Mouse (Mus musculus) heart, embryonic 14.5 days (tissue): ENCODE data around the gene Tacc2. TPM values are rescaled to one million over a fixed set of nuclear protein-coding genes. Genes with fewer than 3 reads are reported as not detected.

Experiments used
- ATAC-seq: fragments of 200-750 bp; cut with Nextera tagmentation; 2 replicates; pipeline ENCODE4 v1.8.0; 2017; ENCODE audit warnings: low read depth, moderate TSS enrichment; ENCODE audit not compliant: insufficient number of reproducible peaks, insufficient read depth, low FRiP score
- H3K27ac ChIP-seq, 2 experiments: fragments of 200-500 bp in 1 of 2; fragments of 300-500 bp in 1 of 2; sonication (generic) in 1 of 2; replicated peaks in 1 of 2; 2 replicates each; pipeline ENCODE4 v1.5.1; 2012 to 2014; ENCODE audit warnings: low read depth in 2 of 2, low read length in 2 of 2, control low read depth in 1 of 2, mild to moderate bottlenecking in 1 of 2, mixed read lengths in 1 of 2; ENCODE audit not compliant: control insufficient read depth in 1 of 2, insufficient read depth in 1 of 2
- H3K27me3 ChIP-seq: fragments of 300-500 bp; sonication (generic); 2 replicates; pipeline ENCODE4 v1.6.1; 2014; ENCODE audit warnings: mild to moderate bottlenecking, low read length, control low read depth; ENCODE audit not compliant: control insufficient read depth, insufficient read depth
- H3K36me3 ChIP-seq: fragments of 300-500 bp; sonication (generic); 2 replicates; pipeline ENCODE4 v1.6.1; 2014; ENCODE audit warnings: mild to moderate bottlenecking, control low read depth, low read length, mixed read lengths; ENCODE audit not compliant: control insufficient read depth, insufficient read depth
- H3K4me1 ChIP-seq, 2 experiments: fragments of 200-500 bp in 1 of 2; fragments of 300-500 bp in 1 of 2; sonication (generic) in 1 of 2; 2 replicates each; pipeline ENCODE4 v1.6.1; 2012 to 2014; ENCODE audit warnings: low read length in 2 of 2, control low read depth in 1 of 2, mixed read lengths in 1 of 2; ENCODE audit not compliant: control insufficient read depth in 2 of 2, insufficient read depth in 2 of 2
- H3K4me2 ChIP-seq: fragments of 300-500 bp; sonication (generic); 2 replicates; pipeline ENCODE4 v1.6.1; 2014; ENCODE audit warnings: mild to moderate bottlenecking, low read length
- H3K4me3 ChIP-seq, 2 experiments: fragments of 200-500 bp in 1 of 2; fragments of 300-500 bp in 1 of 2; sonication (generic) in 1 of 2; 2 replicates each; pipeline ENCODE4 v1.5.1; 2012 to 2014; ENCODE audit warnings: low read length in 2 of 2, mild to moderate bottlenecking in 2 of 2, control low read depth in 1 of 2, low read depth in 1 of 2, moderate library complexity in 1 of 2; ENCODE audit not compliant: control insufficient read depth in 1 of 2, insufficient read depth in 1 of 2
- H3K9ac ChIP-seq: fragments of 300-500 bp; sonication (generic); 2 replicates; pipeline ENCODE4 v1.6.1; 2014; ENCODE audit warnings: mild to moderate bottlenecking, low read length
- H3K9me3 ChIP-seq: fragments of 300-500 bp; sonication (generic); 2 replicates; pipeline ENCODE4 v1.6.1; 2016; ENCODE audit warnings: low read length, control low read depth; ENCODE audit not compliant: control insufficient read depth
- WGBS: fragments of 180-500 bp; shearing (Covaris S2); extraction: QIAGEN DNeasy Blood & Tissue Kit; methylation state at CpG from one replicate; pipeline ENCODE4 v1.1.7; 2014; 5-methylcytosine and 5-hydroxymethylcytosine counted together
- polyA plus RNA-seq: library from polyadenylated mRNA; unstranded; fragments of >200 nt; fragmentation: Nextera tagmentation; extraction: Ambion mirVana; gene quantifications from 2 replicates; pipeline ENCODE4 v1.2.1, GENCODE M21; 2014

Tacc2 gene
- polyA plus RNA-seq, 1 experiment from 2014 or later = 55.9 TPM

GRCm38 (mm10) chr7:130726724-130727422 lies 149.6 kb downstream of the Tacc2 start:
- Histone ChIP-seq H3K27ac (peak overlapping the region; percentile 53 to 68), H3K9me3 (no peaks in the 10 kb centered on the region), H3K27me3 (no peaks in the 10 kb centered on the region), H3K4me3 (no peak overlapping the region), H3K4me1 (peaks cover 13 to 28% of the 10 kb centered on the region in 2 experiments), H3K4me2 (peak overlapping the region; percentile 21; the same call in 1 of the 2 replicates), H3K9ac (no peak overlapping the region), H3K36me3 (peaks cover 58% of the 10 kb centered on the region)
- peak; percentile 15; the same call in 1 of the 2 replicates for ATAC-seq
- 42% methylated on average over 8 of the region's 8 CpGs for WGBS

GRCm38 (mm10) chr7:130727560-130727959 lies 150.3 kb downstream of the Tacc2 start:
- H3K9me3 ChIP-seq = no peaks in the 10 kb centered on the region
- peak overlapping the region; percentile 36 to 68; a peak in 3 of 4 replicates for H3K27ac ChIP-seq
- no peaks in the 10 kb centered on the region for H3K27me3 ChIP-seq
- 87% methylated on average over 4 of the region's 4 CpGs for WGBS
- H3K4me3 ChIP-seq = no peak overlapping the region
- H3K9ac ChIP-seq = no peak overlapping the region
- H3K4me1 ChIP-seq = peaks cover 13 to 22% of the 10 kb centered on the region in 2 experiments
- no peak for ATAC-seq
- H3K36me3 ChIP-seq = peaks cover 62% of the 10 kb centered on the region
- H3K4me2 ChIP-seq = no peak overlapping the region

DNA sequence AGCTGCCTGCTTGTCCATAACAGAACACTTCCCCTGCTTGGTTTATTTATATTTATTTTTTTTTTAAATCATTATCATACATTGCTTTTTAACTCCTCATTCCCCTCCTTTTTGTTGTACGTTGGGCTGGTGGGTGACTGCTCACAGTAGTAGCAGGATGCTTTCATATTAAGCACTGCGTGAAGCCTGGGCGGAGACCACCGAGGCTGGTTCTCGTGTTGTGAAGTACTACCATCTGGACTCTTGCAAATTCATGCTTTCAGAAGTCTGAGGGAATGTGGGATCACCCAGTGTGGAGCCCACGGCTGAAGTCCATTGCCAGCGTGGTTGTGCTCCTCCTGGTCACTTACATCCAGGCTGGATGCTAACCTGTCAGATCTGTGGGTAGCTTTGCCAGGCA lies 154.6 kb downstream of the Tacc2 start:
- peaks cover 6 to 10% of the 10 kb centered on the region in 2 experiments for H3K4me1 ChIP-seq
- H3K36me3 ChIP-seq = peaks cover 81% of the 10 kb centered on the region
- no peaks in the 10 kb centered on the region for H3K9me3 ChIP-seq
- H3K27me3 ChIP-seq = no peaks in the 10 kb centered on the region
- no peak overlapping the region for H3K4me3 ChIP-seq
- no peak overlapping the region for H3K4me2 ChIP-seq
- no peak overlapping the region for H3K27ac ChIP-seq
- 92% methylated on average over 7 of the region's 7 CpGs for WGBS
- no peak for ATAC-seq
- H3K9ac ChIP-seq = no peak overlapping the region

- ATAC-seq = no peak
- 86% methylated on average over 6 of the region's 6 CpGs for WGBS
- peaks cover 92% of the 10 kb centered on the region for H3K36me3 ChIP-seq
Observed at GRCm38 (mm10) chr7:130732908-130733307, 155.7 kb downstream of the Tacc2 start.

DNA sequence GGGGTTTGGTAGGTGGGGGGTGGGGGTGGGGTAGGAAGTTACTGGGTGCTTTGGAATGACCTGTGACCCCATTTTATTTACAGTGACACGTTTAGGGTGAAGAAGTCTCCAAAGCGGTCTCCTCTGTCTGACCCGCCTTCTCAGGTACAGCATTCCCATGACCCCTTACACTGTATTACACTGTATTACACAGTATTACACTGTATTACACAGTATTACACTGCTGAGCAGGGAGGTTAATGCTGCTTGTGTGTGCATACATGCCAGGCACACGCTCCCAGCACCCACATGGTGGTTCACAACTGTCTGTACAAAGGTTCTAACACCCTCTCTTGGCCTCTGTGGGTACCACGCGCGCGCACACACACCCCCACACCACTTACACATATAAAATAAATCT lies 156.2 kb downstream of the Tacc2 start:
- no peak overlapping the region for H3K4me2 ChIP-seq
- no peak overlapping the region for H3K9ac ChIP-seq
- H3K4me3 ChIP-seq = no peak overlapping the region
- no peaks in the 10 kb centered on the region for H3K9me3 ChIP-seq
- ATAC-seq = no peak
- H3K36me3 ChIP-seq = peaks cover 95% of the 10 kb centered on the region
- no peaks in the 10 kb centered on the region for H3K27me3 ChIP-seq
- H3K27ac ChIP-seq = no peak overlapping the region
- WGBS = 98% methylated on average over 8 of the region's 8 CpGs
- H3K4me1 ChIP-seq = peaks cover 1 to 2% of the 10 kb centered on the region in 2 experiments; a peak in 3 of 4 replicates

More at GRCm38 (mm10) chr7:130732908-130733307, 155.7 kb downstream of the Tacc2 start:
- no peak overlapping the region for H3K4me2 ChIP-seq
- no peaks in the 10 kb centered on the region; a peak in 1 of 4 replicates for H3K4me1 ChIP-seq
- no peak overlapping the region for H3K27ac ChIP-seq
- H3K4me3 ChIP-seq = no peak overlapping the region
- no peaks in the 10 kb centered on the region for H3K27me3 ChIP-seq
- no peaks in the 10 kb centered on the region for H3K9me3 ChIP-seq
- H3K9ac ChIP-seq = no peak overlapping the region

- peaks cover 94% of the 10 kb centered on the region for H3K36me3 ChIP-seq
Observed at GRCm38 (mm10) chr7:130734195-130734787, 157.1 kb downstream of the Tacc2 start.

GRCm38 (mm10) chr7:130741099-130741498 lies 163.9 kb downstream of the Tacc2 start:
- no peaks in the 10 kb centered on the region for H3K9me3 ChIP-seq
- H3K27ac ChIP-seq = no peak overlapping the region
- H3K27me3 ChIP-seq = no peaks in the 10 kb centered on the region
- H3K4me1 ChIP-seq = peaks cover 2 to 5% of the 10 kb centered on the region in 2 experiments; a peak in 2 of 4 replicates
- H3K4me3 ChIP-seq = no peak overlapping the region
- H3K9ac ChIP-seq = no peak overlapping the region
- peaks cover 99% of the 10 kb centered on the region for H3K36me3 ChIP-seq
- ATAC-seq = no peak
- no peak overlapping the region for H3K4me2 ChIP-seq
- 80% methylated on average over 4 of the region's 4 CpGs for WGBS

More at GRCm38 (mm10) chr7:130734195-130734787, 157.1 kb downstream of the Tacc2 start:
- Histone ChIP-seq H3K27me3 (no peaks in the 10 kb centered on the region), H3K9me3 (no peaks in the 10 kb centered on the region), H3K4me2 (no peak overlapping the region), H3K27ac (no peak overlapping the region), H3K9ac (no peak overlapping the region), H3K4me1 (peaks cover 2 to 5% of the 10 kb centered on the region in 2 experiments; a peak in 2 of 4 replicates), H3K4me3 (no peak overlapping the region)
- ATAC-seq = no peak
- WGBS = 92% methylated on average over 2 of the region's 2 CpGs
